In the genomic region with DNA sequence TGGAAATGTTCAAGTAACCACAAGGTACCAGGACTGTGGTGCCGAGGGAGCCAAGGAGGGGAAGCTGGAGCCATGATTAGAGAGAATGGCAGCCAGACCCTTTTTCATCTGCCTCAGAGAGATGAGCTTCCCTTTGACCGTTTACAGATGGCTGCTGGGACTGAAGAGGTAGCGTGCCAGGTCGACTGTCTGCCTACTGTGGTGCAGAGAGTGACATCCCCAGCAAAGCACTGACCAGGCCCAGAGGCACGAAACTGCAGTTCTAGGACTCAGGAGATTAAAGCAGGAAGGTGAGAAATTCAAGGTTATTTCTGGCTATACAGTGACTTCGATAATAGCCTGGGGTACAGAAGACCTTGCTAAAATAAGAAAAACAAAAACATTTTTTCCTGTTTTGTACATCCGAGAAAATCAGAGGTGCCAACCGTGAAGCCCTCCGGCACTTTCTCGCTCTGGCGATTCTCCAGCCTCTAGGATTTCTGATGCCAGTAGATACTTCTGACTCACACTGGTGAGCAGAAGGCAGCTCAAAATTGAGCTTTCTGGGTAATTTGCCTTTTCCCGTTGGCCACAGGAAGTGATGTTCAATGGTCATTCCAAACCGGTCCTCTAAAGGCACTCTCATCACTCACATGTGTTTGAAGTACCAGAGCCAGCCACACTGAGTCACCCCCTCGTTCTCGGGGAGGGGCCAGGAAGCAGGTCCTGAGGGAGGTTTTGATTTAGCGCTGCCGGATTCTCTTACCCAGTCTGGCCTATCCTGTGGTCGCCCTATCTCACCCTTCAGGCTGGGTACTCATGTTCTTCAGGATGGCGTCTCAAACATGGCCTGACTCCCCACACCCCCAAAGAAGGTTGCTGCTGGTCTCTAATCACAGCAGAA, we compare ENCODE assay signal across 8 mouse cellular contexts. TPM values are rescaled to one million over a fixed set of nuclear protein-coding genes. Genes with fewer than 3 reads are reported as not detected.
DNase-seq lines count a peak whose midpoint lies in the region; ATAC-seq and TF ChIP-seq lines count a peak whose summit lies in the region.

No protein-coding gene starts in this region.

- no peaks in the 10 kb centered on the region for H3K4me1 ChIP-seq in lung, postnatal 0 days (ENCODE audit: insufficient read depth, low read depth, low read length)
- H3K4me1 ChIP-seq in lung, adult 2 months (ENCODE audit: control insufficient read depth, insufficient read depth, low read length), result no peaks in the 10 kb centered on the region

- H3K4me2 ChIP-seq in lung, postnatal 0 days (replicated peaks; ENCODE audit: low read depth, low read length), result no peak overlapping the region
- H3K4me2 ChIP-seq in myocyte (ENCODE audit: low read depth), result peak overlapping the region; percentile 71

- peak; percentile 89 for ATAC-seq in lung, postnatal 0 days
- ATAC-seq in granulocyte monocyte progenitor cell, adult 5-6 weeks (replicated peaks; ENCODE audit: poor library complexity, severe bottlenecking), result peak; percentile 33; the same call in 1 of the 2 replicates

- peak; percentile 37 for TF ChIP-seq CTCF in lung, postnatal 0 days (IDR thresholded peaks at IDR 0.05)
- TF ChIP-seq CTCF in lung, adult 2 months (IDR thresholded peaks at IDR 0.05; ENCODE audit: insufficient read depth, low read length), result no peak

- H3K9ac ChIP-seq in lung, postnatal 0 days (replicated peaks; ENCODE audit: low read depth), result no peak overlapping the region

- H3ac ChIP-seq in myocyte (ENCODE audit: control insufficient read depth, insufficient read length), result no peak overlapping the region

- no peaks in the 10 kb centered on the region for H3K27me3 ChIP-seq in lung, postnatal 0 days (replicated peaks; ENCODE audit: insufficient read depth, low read length)
- no peaks in the 10 kb centered on the region for H3K27me3 ChIP-seq in myocyte (ENCODE audit: control insufficient read depth, insufficient read depth, insufficient read length)

- 44% methylated on average over 19 of the region's 19 CpGs for WGBS in lung, postnatal 0 days
- WGBS in lung, adult 2 months, result 35% methylated on average over 19 of the region's 19 CpGs

- no peak overlapping the region for H3K27ac ChIP-seq in lung, postnatal 0 days (ENCODE audit: low read length)

- H3K36me3 ChIP-seq in lung, postnatal 0 days (ENCODE audit: insufficient read depth, low read length), result no peaks in the 10 kb centered on the region
- no peaks in the 10 kb centered on the region for H3K36me3 ChIP-seq in myocyte (ENCODE audit: control insufficient read depth, insufficient read depth)

- TF ChIP-seq POLR2A in lung, adult 2 months (IDR thresholded peaks at IDR 0.05; ENCODE audit: borderline replicate concordance, extremely low read depth, low read depth, low read length), result no peak
- no peak for TF ChIP-seq POLR2A in myocyte (IDR thresholded peaks at IDR 0.05; ENCODE audit: insufficient read length, low read depth)

- no peaks in the 10 kb centered on the region for H3K9me3 ChIP-seq in lung, postnatal 0 days (ENCODE audit: low read length)

- DNase-seq in adrenal gland, postnatal 14 days, result peak; percentile 61
- no peak for DNase-seq in adrenal gland, postnatal 10 days
- peak; percentile 81 for DNase-seq in lung, postnatal 0 days (ENCODE audit: low spot score)
- no peak for DNase-seq in lung, adult 2 months
- no peak for DNase-seq in natural killer cell, adult 2 months (ENCODE audit: low spot score in 2 of 2)
- DNase-seq in yolk sac, embryonic 10.5 days (ENCODE audit: low spot score), result no peak

- TF ChIP-seq EP300 in lung, postnatal 0 days (IDR thresholded peaks at IDR 0.05), result no peak

- H3K4me3 ChIP-seq in lung, postnatal 0 days (ENCODE audit: low read depth, low read length), result no peak overlapping the region
- H3K4me3 ChIP-seq in lung, adult 2 months (replicated peaks; ENCODE audit: extremely low read depth, low read depth, low read length), result no peak overlapping the region
- no peak overlapping the region for H3K4me3 ChIP-seq in myocyte

- H3K79me2 ChIP-seq in myocyte (ENCODE audit: control insufficient read depth, insufficient read depth), result no peaks in the 10 kb centered on the region

TF ChIP-seq in myocyte, 11 proteins besides CTCF, POLR2A, EP300 and RAD21:
- no peak for TF ChIP-seq CEBPB (IDR thresholded peaks at IDR 0.05; ENCODE audit: insufficient read depth, poor library complexity, severe bottlenecking)

RNA-seq across cellular contexts. Expression of gene Ptpn14, which starts 11.9 kb away (rescaled TPM):
- 24.2 and 24.6 TPM in 2 replicates for total RNA-seq in adrenal gland, postnatal 14 days (2021)
- total RNA-seq in adrenal gland, postnatal 10 days (2021), result 10 to 100 TPM; 24.1 to 27.7 TPM
- polyA plus RNA-seq in lung, postnatal 0 days (2015; fragmentation: Nextera tagmentation; extraction: Ambion mirVana), result 4.9 and 5.2 TPM in 2 replicates
- 18.9 and 19.7 TPM in 2 replicates for polyA plus RNA-seq in lung, adult 2 months (2012; rRNA removed)
- total RNA-seq in granulocyte monocyte progenitor cell, adult 5-6 weeks (2014; fragmentation: Nextera tagmentation), result 0.09 TPM in 1 of 2 replicates, not detected in the other
- 0.22 and 0.88 TPM in 2 replicates for total RNA-seq in granulocyte monocyte progenitor cell, adult 5-6 weeks (2017)
- 13.6 TPM for polyA plus RNA-seq in myocyte (2012; fragmentation: generic; extraction: Trizol)

RNA-seq across cellular contexts. Expression of gene Cenpf, which starts 28.3 kb away (rescaled TPM):
- 13.1 and 13.9 TPM in 2 replicates for total RNA-seq in adrenal gland, postnatal 14 days (2021)
- total RNA-seq in adrenal gland, postnatal 10 days (2021), result 10 to 100 TPM; 12.0 to 16.0 TPM
- polyA plus RNA-seq in lung, postnatal 0 days (2015; fragmentation: Nextera tagmentation; extraction: Ambion mirVana), result 4.1 and 6.3 TPM in 2 replicates
- polyA plus RNA-seq in lung, adult 2 months (2012; rRNA removed), result 0.22 and 0.86 TPM in 2 replicates
- 8.2 and 25.2 TPM in 2 replicates for total RNA-seq in granulocyte monocyte progenitor cell, adult 5-6 weeks (2014; fragmentation: Nextera tagmentation)
- 39.1 and 42.3 TPM in 2 replicates for total RNA-seq in granulocyte monocyte progenitor cell, adult 5-6 weeks (2017)
- 2.2 TPM for polyA plus RNA-seq in myocyte (2012; fragmentation: generic; extraction: Trizol)

Comparison
In these comparisons a context has a peak if more than half of its experiments do, and no peak if none do; other contexts are left out.
1. DNase-seq: peak in adrenal gland, postnatal 14 days (single experiment) and lung, postnatal 0 days (single experiment); none in adrenal gland, postnatal 10 days (single experiment), lung, adult 2 months (single experiment), natural killer cell, adult 2 months (0 of 2) and yolk sac, embryonic 10.5 days (single experiment).
2. RNA of gene Ptpn14, which starts 11.9 kb away (total RNA-seq): 24.1 to 27.7 TPM in adrenal gland, postnatal 10 days and 24.2 to 24.6 TPM in adrenal gland, postnatal 14 days; 0.09 to 0.88 TPM in granulocyte monocyte progenitor cell, adult 5-6 weeks; every median in the first group is over 10 times any median in the second.